Mouse (Mus musculus): ENCODE measurements at regions not wholly inside any gene's neighbourhood (a gene's known extent, or its start where the extent isn't known, plus 50 kb on each side); places are given as distances from the start of the nearest gene placed in this dataset.
"Not testable (repeated sequence)": the region's sequence is repeated elsewhere in the genome, so short reads cannot be mapped to it uniquely, and the experiment has no call there.

DNA sequence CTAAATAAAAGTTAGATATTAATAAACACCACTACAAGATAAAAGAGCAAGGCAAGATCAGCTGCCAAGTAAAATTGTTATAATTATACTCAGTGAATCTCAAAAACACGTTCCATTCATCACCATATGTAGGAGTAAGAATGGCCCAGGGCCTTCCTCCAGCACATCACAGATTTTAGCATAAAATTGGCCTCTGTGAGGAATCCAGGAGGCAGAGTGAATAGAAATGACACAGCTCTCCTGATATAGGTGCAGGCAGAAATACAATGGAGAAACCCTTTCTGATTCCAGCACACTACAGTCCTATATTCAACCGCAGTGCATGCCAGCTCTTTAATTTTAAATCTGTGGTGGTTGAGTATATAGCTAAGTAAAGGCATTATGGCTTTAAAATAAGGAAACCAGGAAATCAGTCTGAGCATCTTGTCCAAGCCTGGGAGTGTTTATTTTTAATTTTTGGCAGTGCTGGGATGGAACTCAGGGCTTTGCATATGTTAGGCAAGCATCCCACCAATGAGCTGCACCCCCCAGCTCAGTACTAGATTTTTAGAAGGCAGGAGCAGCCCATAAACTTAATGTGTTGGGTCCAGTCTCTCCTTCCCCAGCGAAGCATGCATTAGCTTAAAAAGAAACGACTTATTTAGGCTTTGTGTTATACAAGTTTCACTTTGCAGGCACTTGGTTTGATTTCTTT, 158.3 kb upstream of the Ptprz1 start:
- intact Hi-C loops (cut with DNase I) = no loop called here
- no peak for TF ChIP-seq CTCF (IDR thresholded peaks at IDR 0.05)
- no peak overlapping the region for H3K4me3 ChIP-seq
- no peak overlapping the region for H3K27ac ChIP-seq
- no peak for DNase-seq (ENCODE audit: extremely low spot score in 1 of 2, low spot score in 2 of 2)

DNA sequence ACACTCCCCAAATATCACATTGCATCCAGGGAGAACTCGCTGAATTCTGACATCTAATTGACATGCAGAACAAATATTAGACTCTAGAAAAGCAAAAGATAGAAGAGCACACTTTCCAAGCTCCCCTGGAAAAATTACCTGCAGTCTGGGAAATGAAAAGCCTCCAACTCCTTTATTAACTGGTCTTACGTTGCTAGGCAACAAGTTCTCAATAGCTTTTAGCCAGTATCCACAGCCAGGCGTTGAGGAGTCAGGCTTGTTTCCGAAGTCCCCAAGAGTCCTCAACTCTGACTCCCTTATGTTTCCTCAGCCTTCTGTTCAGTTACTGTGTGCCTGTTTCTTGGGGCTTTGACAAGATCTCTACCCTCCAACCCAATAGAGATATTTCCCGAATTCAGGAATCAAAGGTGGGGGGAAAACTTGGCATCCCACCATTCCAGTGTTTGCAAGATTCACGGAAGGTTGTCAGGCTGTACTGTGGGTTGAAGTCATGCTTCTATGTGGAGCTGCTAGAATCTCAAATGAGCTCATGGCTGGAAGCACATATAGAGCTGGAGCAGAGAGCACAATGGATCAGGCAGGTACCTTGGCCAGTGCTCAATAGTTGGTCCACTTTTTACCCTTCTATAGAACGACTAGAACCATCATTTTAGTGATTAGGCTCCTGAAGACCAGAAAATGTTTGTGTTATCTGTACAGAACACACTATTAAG, 159.0 kb upstream of the Ptprz1 start:
- intact Hi-C loops (cut with DNase I) = no loop called here
- no peak for DNase-seq (ENCODE audit: extremely low spot score in 1 of 2, low spot score in 2 of 2)
- Histone ChIP-seq H3K4me3 (no peak overlapping the region), H3K27ac (no peak overlapping the region)
- no peak for TF ChIP-seq CTCF (IDR thresholded peaks at IDR 0.05)

DNA sequence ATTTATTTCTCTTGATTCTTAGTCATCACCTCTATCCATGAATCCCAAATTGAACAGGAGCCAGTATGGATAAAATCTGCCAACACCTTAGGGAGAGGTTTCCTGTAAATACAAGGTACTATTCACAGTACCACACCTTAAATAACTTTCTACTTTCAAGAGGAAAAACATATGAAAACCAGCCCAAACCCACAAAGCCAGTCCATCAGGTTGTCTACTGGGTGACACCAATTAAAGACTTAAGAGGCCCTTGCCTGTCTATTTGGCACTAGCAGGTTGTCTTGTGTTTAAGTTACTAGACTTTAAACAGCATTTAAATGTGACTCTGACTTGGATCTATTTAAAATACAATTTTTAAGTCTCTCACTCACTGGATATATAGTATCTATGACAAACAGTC, 177.1 kb upstream of the Ptprz1 start:
- no peak for DNase-seq (ENCODE audit: extremely low spot score in 1 of 2, low spot score in 2 of 2)
- Histone ChIP-seq H3K4me3 (no peak overlapping the region), H3K27ac (no peak overlapping the region)
- TF ChIP-seq CTCF (IDR thresholded peaks at IDR 0.05) = no peak
- intact Hi-C loops (cut with DNase I) = no loop called here

DNA sequence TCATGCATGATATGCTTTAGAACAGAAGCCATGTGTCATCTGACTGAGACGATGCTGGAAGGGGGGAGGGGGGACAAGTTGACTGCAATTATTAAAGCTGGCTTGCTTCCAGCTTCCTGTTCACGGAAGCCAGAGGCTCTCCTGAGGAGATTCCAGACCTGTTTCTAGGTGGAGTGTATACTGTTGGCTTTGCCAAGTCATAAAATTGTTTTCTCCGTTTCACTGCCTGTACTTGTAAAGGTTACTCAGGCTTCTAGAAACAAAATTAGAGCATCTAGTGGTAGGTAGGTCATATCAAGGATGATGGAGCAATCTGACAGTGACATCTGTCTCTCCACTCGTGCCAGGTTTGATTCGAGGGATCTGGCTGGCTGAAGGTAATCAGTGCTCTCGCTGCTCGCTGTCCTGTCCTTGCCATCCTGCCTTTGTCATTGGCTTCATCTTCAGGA, 186.6 kb upstream of the Ptprz1 start:
- H3K27ac ChIP-seq = no peak overlapping the region
- no peak for DNase-seq (ENCODE audit: extremely low spot score in 1 of 2, low spot score in 2 of 2)
- intact Hi-C loops (cut with DNase I) = no loop called here
- H3K4me3 ChIP-seq = no peak overlapping the region
- no peak for TF ChIP-seq CTCF (IDR thresholded peaks at IDR 0.05)

DNA sequence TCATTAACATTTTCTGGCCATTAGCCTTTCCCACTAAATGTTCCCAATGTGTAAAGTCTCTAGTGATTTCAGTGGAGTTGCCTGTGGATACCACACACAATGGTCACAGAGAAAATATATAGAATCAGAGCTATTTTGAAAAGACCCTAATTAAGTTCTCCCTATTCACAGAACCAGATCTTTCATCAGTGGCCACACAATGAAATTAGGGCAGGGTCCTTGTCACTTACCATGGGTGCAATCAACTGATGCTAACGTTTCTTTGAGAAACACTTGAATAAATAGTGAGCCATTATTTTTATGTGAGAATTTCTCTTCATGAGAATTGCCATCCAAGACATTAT, 200.7 kb upstream of the Ptprz1 start:
- H3K27ac ChIP-seq = no peak overlapping the region
- intact Hi-C loops (cut with DNase I) = no loop called here
- H3K4me3 ChIP-seq = no peak overlapping the region
- no peak for DNase-seq (ENCODE audit: extremely low spot score in 1 of 2, low spot score in 2 of 2)
- no peak for TF ChIP-seq CTCF (IDR thresholded peaks at IDR 0.05)

DNA sequence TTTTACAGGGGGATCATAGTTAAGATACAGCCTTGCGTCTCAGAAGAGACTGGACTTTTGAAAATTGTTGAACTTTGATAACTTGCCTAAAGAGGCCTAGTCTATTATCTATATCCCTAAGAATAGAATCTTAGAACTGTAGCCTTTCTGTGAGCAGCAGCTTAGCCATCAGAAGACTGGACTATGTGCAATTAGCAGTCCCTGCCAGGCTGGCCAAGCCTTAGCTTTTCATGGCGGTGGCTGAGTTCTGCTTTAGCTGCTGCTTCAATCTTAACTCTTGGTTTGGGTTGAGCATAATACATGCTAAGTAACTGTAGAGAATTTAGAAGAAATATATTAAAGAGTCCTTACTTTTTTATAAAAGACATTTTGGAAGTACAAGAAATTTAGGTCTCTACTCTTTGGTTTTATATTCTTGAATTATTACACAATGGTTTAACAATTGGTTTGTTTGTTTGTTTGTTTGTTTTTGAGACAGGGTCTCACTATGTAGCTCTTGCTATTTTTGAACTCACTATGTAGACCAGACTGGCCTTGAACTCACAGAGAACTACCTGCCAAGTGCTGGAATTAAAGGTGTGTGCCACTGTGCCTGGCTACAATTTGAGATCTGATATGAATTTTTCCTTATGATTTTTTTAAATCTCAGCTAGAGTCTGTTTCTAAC, 201.2 kb upstream of the Ptprz1 start:
- no peak for DNase-seq (ENCODE audit: extremely low spot score in 1 of 2, low spot score in 2 of 2)
- H3K27ac ChIP-seq = no peak overlapping the region
- intact Hi-C loops (cut with DNase I) = no loop called here
- TF ChIP-seq CTCF (IDR thresholded peaks at IDR 0.05) = no peak
- no peak overlapping the region for H3K4me3 ChIP-seq

DNA sequence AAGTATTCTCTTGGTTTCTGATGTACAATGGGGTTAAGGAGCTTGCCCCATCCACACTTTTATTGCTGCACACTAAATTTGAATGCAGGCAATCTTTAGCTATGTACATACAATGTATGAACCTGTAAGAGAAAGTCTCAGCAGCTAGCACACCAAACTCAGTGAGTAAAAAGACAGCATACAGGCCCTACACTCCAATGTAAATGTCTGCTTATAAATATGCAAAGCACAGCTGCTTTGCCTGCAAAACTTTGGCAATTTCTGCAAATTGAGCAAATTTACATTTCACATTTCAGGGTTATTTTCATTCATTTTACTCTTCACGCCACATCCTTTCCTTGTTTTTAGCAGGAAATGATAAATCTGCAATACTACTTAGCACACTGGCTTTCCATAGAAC, 203.8 kb upstream of the Ptprz1 start:
- DNase-seq (ENCODE audit: extremely low spot score in 1 of 2, low spot score in 2 of 2) = no peak
- no peak for TF ChIP-seq CTCF (IDR thresholded peaks at IDR 0.05)
- intact Hi-C loops (cut with DNase I) = no loop called here
- no peak overlapping the region for H3K4me3 ChIP-seq
- no peak overlapping the region for H3K27ac ChIP-seq

DNA sequence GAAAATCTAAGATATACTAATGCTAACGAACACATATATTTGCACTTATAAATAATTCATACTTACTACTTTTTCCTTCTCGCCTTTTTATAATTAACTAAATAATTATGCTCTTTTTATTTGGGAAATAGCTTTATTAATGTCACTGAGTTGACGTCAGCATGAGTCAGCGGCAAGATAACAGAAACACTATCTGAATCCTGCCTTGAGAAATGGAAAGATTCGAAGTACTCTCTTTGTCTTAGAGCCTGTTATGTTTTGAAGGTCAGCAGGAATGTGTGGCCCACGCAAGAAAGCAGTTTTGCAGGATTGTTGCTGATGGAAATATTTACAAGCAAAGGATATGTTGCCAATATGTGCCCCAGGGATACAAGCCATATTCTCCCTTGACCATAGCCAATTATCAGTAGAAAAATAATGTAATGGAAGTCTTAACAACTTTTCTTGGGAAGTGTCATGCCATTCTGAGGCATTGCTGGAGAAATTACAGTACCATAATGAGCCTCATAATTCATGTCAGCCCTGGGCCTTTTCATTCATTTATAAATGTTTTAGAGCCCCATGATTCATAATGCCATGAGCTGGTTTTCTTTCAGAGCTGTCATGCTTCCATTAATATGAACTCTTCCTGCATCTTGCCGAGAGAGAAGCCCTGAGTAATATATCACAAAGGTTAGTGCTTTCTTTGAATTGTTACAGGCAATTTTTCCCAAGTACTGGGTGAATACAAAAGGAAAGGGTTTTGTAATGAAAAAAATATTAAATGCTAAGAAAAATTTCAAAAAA, 206.9 kb upstream of the Ptprz1 start:
- no peak for TF ChIP-seq CTCF (IDR thresholded peaks at IDR 0.05)
- intact Hi-C loops (cut with DNase I) = no loop called here
- Histone ChIP-seq H3K4me3 (no peak overlapping the region), H3K27ac (no peak overlapping the region)
- no peak for DNase-seq (ENCODE audit: extremely low spot score in 1 of 2, low spot score in 2 of 2)

DNA sequence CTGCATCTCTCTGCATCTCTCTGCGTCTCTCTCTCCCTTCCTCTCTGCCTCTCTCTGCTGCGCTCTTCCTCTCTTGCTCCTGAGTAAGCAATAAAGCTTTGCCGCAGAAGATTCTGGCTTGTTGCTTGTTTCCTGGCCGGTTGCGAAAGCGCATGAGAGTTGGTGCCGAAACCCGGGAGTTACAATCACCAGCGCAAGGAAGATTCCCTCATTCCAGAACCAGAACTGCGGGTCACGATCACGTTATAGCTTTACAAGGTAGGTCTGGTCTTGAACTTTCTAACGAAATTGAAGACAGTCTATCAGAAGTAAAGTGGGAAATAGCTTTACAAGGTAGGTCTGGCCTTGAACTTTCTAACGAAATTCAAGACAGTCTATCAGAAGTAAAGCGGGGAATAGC, 217.9 kb upstream of the Ptprz1 start:
- H3K4me3 ChIP-seq; intact Hi-C loops (cut with DNase I); H3K27ac ChIP-seq; DNase-seq (ENCODE audit: extremely low spot score in 1 of 2, low spot score in 2 of 2): not testable (repeated sequence)

DNA sequence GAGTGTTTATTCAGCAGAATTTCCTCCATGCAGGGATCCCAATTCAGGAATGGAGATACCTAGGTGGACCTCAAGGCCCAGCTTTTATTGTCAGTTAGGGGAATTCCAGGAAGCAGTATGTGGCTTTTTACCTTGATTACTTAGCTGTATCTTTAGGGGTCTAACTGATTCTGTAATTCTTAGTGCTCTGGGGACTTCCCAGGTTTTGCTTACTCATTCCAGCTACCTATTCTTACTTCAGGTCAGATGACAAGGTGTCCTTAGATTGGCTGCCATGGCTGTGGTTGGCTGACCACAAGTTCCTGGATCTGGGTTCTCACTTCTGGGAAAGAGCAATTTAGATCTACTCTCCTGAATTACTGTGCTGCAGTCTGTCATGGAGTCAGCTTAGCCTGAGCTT, 235.2 kb upstream of the Ptprz1 start:
- no peak for TF ChIP-seq CTCF (IDR thresholded peaks at IDR 0.05)
- H3K27ac ChIP-seq = no peak overlapping the region
- no peak for DNase-seq (ENCODE audit: extremely low spot score in 1 of 2, low spot score in 2 of 2)
- no peak overlapping the region for H3K4me3 ChIP-seq
- intact Hi-C loops (cut with DNase I) = no loop called here

DNA sequence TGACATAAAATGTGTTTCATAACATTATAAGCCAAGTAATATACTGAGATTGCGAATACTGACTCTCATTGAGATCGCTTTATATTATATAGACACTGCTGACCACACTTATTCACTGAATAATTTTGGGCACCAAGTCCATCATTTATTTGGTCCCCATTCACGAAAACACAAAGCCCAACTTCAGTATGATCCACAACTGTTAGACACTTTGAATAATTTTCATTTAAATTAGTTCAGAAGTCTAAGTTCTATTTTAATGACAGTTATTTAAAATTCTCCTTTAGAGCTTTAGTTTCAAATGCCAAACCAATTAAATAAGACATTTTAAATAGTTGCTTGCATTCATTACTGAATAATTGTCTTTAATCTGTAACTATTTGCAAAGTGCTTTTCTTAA, 240.2 kb upstream of the Ptprz1 start:
- intact Hi-C loops (cut with DNase I) = no loop called here
- no peak overlapping the region for H3K4me3 ChIP-seq
- no peak for TF ChIP-seq CTCF (IDR thresholded peaks at IDR 0.05)
- no peak for DNase-seq (ENCODE audit: extremely low spot score in 1 of 2, low spot score in 2 of 2)
- no peak overlapping the region for H3K27ac ChIP-seq

DNA sequence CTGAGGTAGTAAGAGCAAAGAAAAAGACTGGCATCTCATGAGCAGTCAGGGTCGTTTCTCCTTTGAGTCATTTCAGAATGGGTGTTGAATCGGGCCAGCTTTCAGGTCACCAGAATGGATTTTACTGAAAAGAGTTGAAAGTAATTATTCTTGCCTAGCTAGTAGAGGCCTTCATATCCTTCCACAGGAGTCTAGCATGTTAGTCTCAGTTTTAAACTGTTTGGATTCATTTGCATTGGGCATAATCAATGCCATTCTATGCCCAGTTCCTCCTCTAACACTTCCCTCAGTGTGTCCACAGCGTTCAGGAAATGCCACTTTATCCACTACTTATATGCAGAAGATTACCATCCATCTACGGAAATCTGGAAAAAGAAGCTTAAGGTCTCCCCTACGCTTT, 240.6 kb upstream of the Ptprz1 start:
- intact Hi-C loops (cut with DNase I) = no loop called here
- Histone ChIP-seq H3K4me3 (no peak overlapping the region), H3K27ac (no peak overlapping the region)
- no peak for TF ChIP-seq CTCF (IDR thresholded peaks at IDR 0.05)
- no peak for DNase-seq (ENCODE audit: extremely low spot score in 1 of 2, low spot score in 2 of 2)

All from left cerebral cortex, adult 2 months (tissue).